Mouse (Mus musculus) erythroblast, adult 5-6 weeks (primary cell): ENCODE measurements around the gene Shisal2a. TPM values are rescaled to one million over a fixed set of nuclear protein-coding genes. Genes with fewer than 3 reads are reported as not detected.
"Not testable (repeated sequence)": the region's sequence is repeated elsewhere in the genome, so short reads cannot be mapped to it uniquely, and the experiment has no call there.

Experiments used
- ATAC-seq: replicated peaks from 2 replicates; pipeline ENCODE4 v1.8.0; 2016; ENCODE audit warnings: moderate number of reproducible peaks, mild to moderate bottlenecking, moderate TSS enrichment, inconsistent platforms; ENCODE audit not compliant: poor library complexity, low FRiP score, severe bottlenecking
- total RNA-seq, 2 experiments: library from RNA; stranded (forward) in 1 of 2; stranded (reverse) in 1 of 2; fragments of 150-400 nt in 1 of 2; fragments of 200-764, 138-1000 nt in 1 of 2; gene quantifications; 2 replicates each; pipeline versions ENCODE4 v1.2.3 to v1.2.4; 2015 to 2017; ENCODE audit warnings: low replicate concordance in 2 of 2

Shisal2a gene
- total RNA-seq, 2 experiments from 2014 or later: not detected

DNA sequence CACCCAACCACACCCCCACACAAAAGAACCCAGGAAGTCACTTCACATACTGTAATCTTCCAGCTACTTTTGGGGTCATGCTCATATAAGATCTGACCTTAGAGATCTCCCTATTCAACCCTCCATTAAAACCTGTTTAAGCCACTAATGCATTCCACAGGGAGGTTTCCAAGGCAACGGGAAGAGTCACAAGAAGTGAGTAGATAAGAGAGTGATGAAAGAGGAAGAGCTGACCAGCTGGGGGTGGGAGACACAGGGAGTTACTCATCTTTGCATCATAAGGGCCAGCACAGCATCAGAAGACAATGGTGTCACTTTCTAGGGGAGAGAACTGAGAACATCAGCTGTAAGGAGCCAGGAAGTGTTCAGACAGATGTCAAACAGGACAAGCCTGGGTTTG is 3.0 kb downstream of the Shisal2a start:
- ATAC-seq: no peak

DNA sequence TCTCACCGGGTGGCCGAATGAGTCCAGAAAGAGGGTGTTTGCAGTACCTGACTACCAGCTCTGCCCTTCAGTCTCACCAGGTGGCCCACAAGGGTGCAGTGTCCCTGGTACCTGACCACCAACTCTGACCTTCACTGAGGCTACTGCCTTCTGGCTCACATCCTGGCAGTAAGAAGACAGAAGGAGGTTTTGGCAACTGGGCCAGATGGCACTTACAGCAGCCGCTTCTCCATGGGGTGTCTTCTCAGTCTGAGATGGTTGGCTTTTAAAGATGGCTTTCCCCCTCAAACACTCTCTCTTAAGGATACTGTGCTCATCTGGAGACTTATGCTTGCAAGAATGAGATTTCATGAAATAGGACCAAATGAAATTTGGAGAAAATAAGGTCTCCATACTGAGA is 3.7 kb downstream of the Shisal2a start:
- no peak for ATAC-seq

DNA sequence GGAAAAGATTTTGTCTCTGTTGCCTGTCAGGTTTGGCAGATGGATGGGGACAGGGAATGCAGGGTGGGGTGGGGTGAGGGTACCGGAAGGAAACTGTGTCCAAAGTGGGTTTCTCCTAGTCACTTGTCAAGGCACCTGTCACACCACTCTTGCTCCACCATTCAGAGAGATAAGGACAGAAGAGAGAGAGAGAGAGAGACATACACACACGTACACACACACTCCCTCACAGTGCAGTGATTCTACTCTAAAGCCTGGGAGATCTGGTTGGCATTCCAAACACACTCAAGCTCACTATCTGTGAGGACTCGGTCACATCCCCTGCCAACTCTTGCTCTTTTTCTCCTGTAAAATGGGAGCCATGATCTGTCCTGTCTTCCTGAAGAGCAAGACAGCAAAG is 11.0 kb downstream of the Shisal2a start:
- no peak for ATAC-seq

DNA sequence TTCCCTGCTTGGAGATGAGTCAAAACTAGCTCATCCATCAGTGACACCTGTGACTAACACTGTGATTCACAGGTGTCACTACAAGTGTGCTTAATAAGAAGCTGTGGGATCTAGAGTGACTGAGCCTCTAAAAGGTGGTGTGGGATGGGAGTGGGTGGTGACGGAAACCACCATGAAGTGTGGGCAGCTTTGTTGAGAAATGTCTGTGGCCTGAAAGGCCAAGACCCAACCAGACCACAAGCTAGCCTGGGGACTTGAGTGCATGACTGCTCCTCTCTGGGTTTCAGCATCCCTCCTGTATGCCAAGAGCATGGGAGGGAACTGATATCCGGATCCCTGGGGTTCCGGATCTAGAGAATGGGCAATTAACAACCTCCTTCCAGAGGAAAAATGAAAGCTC is 11.7 kb downstream of the Shisal2a start:
- ATAC-seq: no peak

DNA sequence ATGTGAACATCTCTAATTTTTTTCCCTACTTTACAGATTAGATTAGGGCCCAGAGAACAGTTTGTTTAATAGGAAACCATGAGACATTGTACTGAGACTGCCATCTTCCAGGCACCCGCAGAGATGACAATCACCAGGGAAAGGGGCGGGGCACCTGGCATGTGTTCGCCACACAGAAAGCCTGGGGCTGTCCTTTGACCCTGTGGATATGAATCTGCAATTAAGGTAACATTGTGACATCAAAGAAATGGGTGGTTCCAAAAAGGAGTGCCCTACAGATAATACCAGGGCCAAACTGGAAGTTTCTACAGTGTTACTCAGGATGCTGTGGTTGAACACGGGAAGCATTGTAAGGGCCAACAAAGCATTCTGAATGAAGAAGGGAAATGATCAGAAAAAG is 12.7 kb downstream of the Shisal2a start:
- no peak for ATAC-seq

DNA sequence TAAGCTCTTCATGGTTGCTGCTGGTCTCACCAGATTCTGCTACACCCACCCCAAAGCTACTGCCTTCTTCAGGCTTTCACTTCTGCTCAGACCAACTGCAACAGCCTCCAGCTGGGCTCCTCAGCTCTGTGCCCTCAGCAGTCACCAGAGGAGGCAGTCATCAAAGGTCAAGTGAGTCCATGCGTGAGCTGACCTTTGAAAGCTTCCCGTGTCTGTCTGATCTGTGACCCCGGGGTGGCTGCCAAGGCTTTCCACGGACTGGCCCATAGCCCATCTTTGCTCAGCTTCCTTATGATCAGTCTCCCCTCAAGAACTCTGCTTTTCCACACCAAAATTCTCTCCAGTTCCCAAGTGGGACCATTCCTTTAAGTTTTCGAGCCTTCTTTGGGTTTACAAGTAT is 13.9 kb downstream of the Shisal2a start:
- no peak for ATAC-seq

DNA sequence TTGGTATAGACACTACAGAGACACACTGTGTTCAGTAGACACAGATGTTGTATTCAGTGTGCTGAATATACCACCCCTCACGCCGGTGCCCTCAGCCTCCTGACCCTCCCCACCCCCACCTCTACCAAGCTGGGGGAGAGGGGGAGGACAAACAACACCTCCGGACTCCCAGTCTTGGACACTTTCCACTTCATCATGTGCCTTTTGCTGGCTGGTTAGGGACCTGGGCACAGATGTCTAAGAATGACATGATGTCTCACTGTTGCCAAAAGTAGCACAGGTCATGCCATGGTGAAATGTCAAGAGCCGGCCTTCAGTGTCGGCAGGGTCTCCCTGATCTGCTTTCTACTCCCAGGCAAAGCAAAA is 19.1 kb downstream of the Shisal2a start:
- no peak for ATAC-seq

DNA sequence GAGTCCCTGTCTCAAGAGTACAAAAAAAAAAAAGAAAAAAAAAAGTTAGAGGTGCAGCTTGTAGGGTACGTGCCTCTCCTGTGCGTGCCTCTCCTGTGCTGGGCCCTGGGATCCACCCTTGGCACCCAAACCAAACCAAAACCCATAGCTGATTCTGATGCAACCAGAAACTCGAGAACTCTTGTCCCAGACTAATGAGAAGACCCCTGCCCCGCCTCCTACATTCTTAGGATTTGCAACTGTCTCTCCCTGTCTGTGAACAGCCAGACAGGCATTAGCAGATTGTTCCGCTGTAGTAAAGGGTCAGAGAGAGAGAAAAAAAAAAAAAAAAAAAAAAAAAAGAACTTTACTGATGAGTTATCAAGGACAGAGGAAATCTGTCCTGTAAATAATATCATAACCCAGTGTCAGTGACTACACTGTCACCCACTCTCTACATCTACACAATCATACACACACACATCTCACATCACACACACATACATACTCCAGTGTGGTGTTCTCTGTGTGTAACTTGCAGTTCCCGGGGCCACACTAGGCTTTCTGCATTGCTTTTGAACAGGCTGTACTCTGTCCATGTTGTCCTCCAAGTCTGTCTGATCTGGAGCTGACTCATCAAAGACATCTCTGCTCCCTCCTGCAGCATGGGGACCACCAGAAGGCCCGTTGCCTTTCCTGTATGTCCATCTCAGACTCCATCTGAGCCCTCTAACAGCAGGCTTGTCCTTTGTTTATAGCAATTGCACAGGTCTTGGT is 19.6 kb downstream of the Shisal2a start:
- no peak for ATAC-seq

DNA sequence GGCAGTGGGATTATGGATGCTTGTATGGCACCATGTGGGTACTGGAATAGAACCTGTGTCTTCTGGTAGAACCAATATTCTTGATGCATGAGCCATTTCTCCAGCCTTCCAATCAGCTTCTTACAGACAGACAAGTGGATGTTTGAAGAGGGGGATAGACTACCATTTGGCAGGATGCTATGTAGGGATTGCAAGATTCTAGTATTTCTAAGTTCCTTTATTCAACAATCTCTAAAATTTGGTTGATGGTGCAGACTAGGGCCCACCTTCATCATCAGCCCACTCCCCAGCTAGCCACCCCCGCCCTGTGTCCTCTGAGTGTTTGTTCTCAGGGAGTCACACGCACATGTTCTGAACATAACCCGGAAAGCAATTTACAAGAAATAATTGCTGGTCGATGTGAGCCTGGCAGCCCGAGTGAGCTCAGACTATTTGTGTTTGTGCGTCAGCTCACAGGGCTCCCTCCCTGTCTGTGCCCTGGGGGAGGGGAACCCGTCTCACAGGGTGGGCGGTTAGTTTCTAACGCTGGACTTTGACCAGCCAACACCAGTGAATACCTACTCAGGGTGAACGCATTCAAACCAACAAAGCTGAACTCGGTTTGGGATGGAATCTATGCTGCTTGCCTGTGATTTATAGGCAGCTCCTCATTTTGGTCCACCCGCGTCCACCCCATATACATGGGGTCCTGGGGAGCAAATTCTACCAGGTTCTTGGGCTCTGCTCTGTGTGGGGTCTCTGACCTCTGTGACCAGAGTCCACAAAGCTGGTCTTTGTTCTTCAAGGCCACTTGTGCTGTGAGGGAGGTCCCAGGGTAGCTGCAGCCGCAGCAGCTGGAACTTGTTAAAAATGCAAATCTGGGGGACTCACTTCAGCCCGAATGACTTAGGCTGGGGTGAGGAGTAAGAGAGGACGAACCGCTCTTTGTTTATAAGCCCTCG is 20.6 kb downstream of the Shisal2a start:
- ATAC-seq: no peak

DNA sequence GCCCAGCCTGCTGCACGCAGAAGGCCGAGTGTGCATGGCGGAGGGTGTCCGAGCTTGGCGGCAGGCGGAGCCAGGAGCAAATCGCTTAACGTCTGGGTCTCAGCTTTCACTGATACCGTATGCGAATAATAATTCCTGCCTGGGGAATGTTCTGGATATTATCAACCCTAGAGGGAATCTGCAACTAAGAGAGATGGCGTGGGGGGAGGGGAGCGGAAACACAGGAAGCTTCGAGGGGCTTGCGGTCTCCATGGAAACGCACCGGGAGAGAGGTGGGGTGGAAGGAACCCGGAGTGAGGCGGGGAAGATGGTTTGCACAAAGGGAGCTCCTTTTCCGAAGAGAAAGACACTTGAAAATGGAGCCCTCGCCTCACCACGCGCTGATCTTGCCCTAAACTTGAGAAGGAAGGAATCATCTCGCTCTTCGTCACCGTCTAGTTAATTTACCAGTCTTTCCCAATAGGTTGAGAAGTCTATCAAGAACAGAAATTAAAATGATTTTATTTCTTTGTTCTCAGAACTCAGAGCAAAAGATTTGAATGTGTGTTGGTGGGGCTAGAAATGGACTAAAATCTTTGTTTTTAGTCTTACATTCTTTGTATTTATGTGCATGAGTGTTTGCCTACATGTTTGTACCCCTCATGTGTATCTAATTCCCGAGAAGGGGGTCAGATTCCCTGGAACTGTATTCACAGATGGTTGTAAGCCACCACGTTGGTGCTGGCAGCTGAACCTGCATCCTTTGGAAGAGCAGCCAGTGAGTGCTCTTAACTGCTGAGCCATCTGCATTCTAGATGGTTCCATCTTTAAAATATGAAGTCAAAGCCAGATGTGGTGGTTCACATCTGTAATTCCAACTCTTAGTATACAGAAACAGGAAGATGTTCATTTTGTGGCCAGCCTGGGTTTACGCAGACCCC is 22.8 kb downstream of the Shisal2a start:
- ATAC-seq: no peak

DNA sequence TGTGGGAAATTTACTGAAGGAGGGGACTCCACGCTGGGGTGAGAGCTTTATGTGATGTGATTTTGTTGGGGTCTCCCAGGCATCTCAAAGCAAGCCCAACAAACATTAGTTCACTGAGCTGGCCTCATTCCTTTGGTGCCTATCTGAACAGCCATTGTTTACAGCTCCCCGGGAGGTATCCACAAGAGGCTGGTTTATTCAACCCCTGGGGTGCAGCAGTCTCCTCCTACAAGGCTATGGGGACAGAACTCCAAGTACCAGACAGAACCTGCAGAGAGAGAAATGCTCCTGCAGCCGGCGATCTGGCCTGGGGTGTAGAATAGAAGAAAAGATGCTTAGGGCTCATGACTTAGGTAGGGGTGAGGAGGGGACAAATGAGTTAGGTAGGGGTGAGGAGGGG is 24.7 kb downstream of the Shisal2a start:
- no peak for ATAC-seq

DNA sequence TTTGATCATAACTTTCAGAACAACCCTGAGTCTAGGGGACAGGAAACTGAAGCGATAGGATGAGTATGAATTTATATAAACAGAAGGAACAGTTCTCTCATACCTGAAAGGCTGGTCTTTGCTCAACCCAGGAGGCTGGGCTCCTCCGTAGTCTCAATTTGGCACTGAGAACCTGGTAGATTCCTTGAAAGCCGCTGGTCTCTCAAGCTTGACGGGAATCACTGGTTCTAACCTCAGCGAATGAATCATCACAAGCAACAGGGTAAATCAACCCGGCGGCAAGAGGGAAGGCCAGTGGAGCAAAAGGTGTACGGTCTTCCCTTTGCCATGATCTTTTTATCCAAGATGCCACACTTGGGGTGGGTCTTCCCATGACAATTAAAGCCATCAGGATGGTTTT is 25.7 kb downstream of the Shisal2a start:
- no peak for ATAC-seq

DNA sequence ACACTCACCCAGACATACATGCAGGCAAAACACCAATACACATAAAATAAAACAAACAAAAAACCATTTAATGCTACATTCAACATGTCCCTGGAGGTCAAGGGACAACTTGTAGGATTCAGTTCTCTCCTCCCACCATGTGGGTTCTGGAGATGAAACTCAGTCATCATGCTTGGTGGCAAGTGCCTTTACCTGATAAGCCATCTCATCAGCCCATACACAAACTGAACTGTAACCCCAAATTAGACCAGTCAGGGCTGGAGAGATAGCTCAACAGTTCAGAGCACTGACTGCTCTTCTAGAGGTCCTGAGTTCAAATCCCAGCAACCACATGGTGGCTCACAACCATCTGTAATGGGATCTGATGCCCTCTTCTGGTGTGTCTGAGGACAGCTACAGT is 29.6 kb downstream of the Shisal2a start:
- not testable (repeated sequence) for ATAC-seq

DNA sequence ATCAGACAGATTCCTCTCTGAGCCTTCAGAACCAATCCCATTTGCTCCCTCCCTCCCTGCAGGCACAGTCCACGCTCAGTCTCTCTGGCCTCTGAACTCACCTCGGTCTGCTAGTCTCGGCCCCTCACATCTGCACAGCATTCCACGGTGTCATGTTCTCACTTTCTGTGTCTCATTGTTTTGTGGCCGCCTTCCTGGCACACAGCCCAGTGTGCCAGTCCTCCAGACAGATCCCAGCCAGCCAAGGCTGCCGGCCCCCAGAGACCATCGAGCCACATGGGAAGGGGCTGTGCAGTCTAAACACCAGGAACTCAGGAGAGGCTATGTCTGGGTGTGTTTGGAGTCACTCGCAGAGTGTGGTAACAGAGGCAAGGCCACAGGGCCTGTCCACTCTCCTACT is 32.3 kb downstream of the Shisal2a start:
- 0 out of 2 replicates have a peak, but pooled peaks have one; percentile 29 for ATAC-seq

DNA sequence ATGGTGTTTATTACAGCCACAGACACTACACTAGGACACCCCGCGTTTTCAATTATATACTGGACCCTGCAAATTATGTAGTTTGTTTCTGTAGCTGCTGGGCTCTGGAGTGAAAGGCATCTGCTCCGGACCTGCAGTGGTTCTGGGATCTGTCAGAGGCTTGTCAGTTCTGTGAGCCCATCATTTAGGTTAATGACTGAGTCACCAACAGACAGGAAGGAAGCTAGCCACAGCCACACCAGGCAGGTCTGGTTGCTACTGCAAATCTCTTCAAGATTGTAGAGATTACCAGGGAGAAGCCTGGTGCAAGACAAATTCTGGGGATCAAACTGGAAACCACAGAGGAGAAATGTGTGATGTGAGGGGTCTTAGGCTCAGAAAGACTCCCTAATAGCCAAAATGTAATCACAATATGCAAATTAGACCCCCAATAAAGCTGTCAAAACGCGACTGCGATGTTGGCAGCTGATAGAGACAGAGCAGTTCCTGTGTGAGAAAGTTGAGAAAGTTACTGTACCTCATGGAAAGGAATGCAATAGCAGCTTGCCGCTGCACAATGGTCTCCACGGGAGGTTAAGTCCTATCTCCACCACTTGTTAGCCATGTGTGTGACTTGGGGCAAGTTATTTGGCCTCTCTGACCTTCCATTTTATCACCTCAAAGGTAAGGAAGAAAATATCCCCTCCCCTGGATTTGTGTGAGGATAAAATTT is 33.2 kb downstream of the Shisal2a start:
- no peak for ATAC-seq

DNA sequence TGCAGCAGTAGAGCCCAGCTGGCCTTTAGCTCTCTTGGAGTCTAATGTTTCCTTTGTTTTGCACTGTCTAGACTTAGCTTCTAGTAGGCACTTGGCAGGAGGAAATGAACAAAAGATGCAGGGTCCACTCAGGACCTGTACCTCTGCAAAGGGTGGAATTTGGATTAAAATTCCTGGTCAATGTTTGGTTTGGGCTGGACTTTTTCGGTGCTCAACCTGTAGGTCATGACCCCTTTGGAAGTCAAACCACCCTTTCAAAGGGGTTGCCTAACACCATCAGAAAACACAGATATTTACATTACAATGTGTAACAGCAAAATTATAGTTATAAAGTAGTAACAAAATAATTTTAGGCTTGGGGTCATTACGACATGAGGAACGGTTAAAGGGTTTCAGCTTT is 34.1 kb downstream of the Shisal2a start:
- ATAC-seq: no peak

DNA sequence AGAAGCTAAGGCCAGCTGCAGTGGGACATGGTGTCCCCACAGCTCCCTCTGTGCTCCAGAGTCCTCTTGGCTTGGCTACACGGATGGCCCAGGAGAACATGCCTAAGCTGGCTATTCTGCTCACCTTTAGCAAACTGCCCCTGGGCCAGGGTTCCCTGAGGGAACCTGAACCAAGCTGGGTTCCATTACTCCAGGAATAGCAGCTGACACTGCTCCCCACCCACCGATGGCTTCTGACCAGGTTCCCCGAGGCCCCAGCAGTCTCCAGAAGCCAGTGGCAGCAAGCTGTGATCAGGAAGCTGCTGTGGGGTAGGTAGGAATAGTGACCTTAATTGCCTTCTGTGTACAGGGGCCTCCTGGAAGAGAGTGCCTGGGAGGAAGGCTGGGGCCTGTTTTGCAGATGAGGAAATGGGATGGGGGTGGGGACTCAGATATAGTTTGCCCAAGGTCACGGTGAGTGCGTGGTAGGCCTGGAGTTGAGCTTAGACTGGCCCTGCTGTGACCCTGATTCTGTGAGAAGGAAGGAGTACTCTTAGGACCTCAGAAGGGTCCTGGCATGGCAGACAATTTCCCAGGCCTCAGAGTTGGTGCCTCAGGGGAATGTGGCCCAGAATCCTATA is 34.8 kb downstream of the Shisal2a start:
- no peak for ATAC-seq

DNA sequence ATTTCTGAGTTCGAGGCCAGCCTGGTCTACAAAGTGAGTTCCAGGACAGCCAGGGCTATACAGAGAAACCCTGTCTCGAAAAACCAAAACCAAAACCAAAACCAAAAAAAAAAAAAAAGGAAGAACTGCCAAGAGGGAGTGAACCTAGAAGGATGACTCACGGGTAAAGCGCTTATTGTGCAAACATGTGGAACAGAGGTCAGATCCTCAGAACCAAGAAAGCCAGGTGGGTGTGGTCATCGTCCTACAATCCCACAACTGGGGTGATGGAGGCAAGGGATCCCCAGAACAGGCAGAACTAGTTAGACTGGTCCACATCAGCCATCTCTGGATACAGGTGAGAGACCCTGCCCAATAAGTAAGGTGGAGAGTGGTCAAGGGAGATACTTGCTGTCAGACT is 36.0 kb downstream of the Shisal2a start:
- no peak for ATAC-seq

DNA sequence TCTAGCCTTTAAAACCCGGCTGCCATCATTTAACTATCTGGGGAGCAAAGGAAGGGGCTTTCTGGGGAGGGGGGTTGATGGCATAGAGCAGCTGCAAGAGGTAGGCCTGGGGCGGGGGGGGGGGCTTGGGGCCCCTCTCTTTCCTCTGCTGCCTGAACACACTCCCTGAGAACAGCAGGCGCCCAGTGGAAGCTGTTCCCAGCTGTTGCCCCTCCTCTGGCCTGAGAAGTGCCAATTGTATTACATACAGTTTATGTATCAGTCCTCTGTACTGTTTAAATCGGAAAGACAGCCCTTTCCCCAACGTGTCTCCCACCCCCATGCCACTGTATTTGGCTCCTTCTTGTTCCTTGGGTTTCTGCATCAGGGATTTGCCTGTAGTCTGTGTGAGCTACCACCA is 37.3 kb downstream of the Shisal2a start:
- no peak for ATAC-seq
